Mouse (Mus musculus): ENCODE results near the gene St5.

St5 gene

GRCm38 (mm10) chr7:109574166-109574565 lies 129.2 kb downstream of the St5 start:
- in situ Hi-C loops (cut with MseI, MboI): no loop called here

GRCm38 (mm10) chr7:109568391-109568892 lies 135.0 kb downstream of the St5 start:
- in situ Hi-C loops (cut with MseI, MboI): no loop called here

- in situ Hi-C loops (cut with MseI, MboI): no loop called here
These were observed 136.3 kb downstream of the St5 start for GRCm38 (mm10) chr7:109566841-109567768.

GRCm38 (mm10) chr7:109566327-109566726 lies 137.1 kb downstream of the St5 start:
- in situ Hi-C loops (cut with MseI, MboI): no loop called here

- in situ Hi-C loops (cut with MseI, MboI): no loop called here
These were observed 139.5 kb downstream of the St5 start for GRCm38 (mm10) chr7:109563775-109564362.

GRCm38 (mm10) chr7:109562676-109563075 lies 140.7 kb downstream of the St5 start:
- in situ Hi-C loops (cut with MseI, MboI): no loop called here

GRCm38 (mm10) chr7:109562154-109562599 lies 141.2 kb downstream of the St5 start:
- in situ Hi-C loops (cut with MseI, MboI): no loop called here

- in situ Hi-C loops (cut with MseI, MboI): no loop called here
These were observed 141.8 kb downstream of the St5 start for GRCm38 (mm10) chr7:109561466-109562153.

GRCm38 (mm10) chr7:109559536-109559935 lies 143.9 kb downstream of the St5 start:
- in situ Hi-C loops (cut with MseI, MboI): no loop called here

GRCm38 (mm10) chr7:109546726-109547125 lies 156.7 kb downstream of the St5 start:
- in situ Hi-C loops (cut with MseI, MboI): loop anchor here in 1 of 2 experiments (25.0 kb wide), 1 partner anchor 166 kb away; the partner anchor contains the start of genes Akip1, BC051019 and St5

- in situ Hi-C loops (cut with MseI, MboI): loop anchor here in 1 of 2 experiments (25.0 kb wide), 1 partner anchor 166 kb away; the partner anchor contains the start of genes Akip1, BC051019 and St5
These were observed 157.2 kb downstream of the St5 start for GRCm38 (mm10) chr7:109546186-109546585.

GRCm38 (mm10) chr7:109545255-109545993 lies 158.0 kb downstream of the St5 start:
- in situ Hi-C loops (cut with MseI, MboI): loop anchor here in 1 of 2 experiments (25.0 kb wide), 1 partner anchor 167 kb away; the partner anchor contains the start of genes Akip1, BC051019 and St5

- in situ Hi-C loops (cut with MseI, MboI): loop anchor here in 1 of 2 experiments (25.0 kb wide), 1 partner anchor 168 kb away; the partner anchor contains the start of genes Akip1, BC051019 and St5
These were observed 158.6 kb downstream of the St5 start for GRCm38 (mm10) chr7:109544792-109545191.

GRCm38 (mm10) chr7:109542364-109542628 lies 161.1 kb downstream of the St5 start:
- in situ Hi-C loops (cut with MseI, MboI): loop anchor here in 1 of 2 experiments (25.0 kb wide), 1 partner anchor 170 kb away; the partner anchor contains the start of genes Akip1, BC051019 and St5

GRCm38 (mm10) chr7:109541609-109542363 lies 161.6 kb downstream of the St5 start:
- in situ Hi-C loops (cut with MseI, MboI): loop anchor here in 1 of 2 experiments (25.0 kb wide), 1 partner anchor 171 kb away; the partner anchor contains the start of genes Akip1, BC051019 and St5

GRCm38 (mm10) chr7:109540902-109541301 lies 162.5 kb downstream of the St5 start:
- in situ Hi-C loops (cut with MseI, MboI): loop anchor here in 1 of 2 experiments (25.0 kb wide), 1 partner anchor 171 kb away; the partner anchor contains the start of genes Akip1, BC051019 and St5

GRCm38 (mm10) chr7:109536451-109536946 lies 166.9 kb downstream of the St5 start:
- in situ Hi-C loops (cut with MseI, MboI): loop anchor here in 1 of 2 experiments (25.0 kb wide), 1 partner anchor 176 kb away; the partner anchor contains the start of genes Akip1, BC051019 and St5

GRCm38 (mm10) chr7:109534921-109535320 lies 168.5 kb downstream of the St5 start:
- in situ Hi-C loops (cut with MseI, MboI): loop anchor here in 1 of 2 experiments (25.0 kb wide), 1 partner anchor 177 kb away; the partner anchor contains the start of genes Akip1, BC051019 and St5

GRCm38 (mm10) chr7:109533888-109534287 lies 169.5 kb downstream of the St5 start:
- in situ Hi-C loops (cut with MseI, MboI): loop anchor here in 1 of 2 experiments (25.0 kb wide), 1 partner anchor 178 kb away; the partner anchor contains the start of genes Akip1, BC051019 and St5

All from mouse trophoblast stem cell (cell line).